Mouse (Mus musculus): ENCODE data around the gene Gfm2. TPM values are rescaled to one million over a fixed set of nuclear protein-coding genes. Genes with fewer than 3 reads are reported as not detected.
"Not testable (repeated sequence)": the region's sequence is repeated elsewhere in the genome, so short reads cannot be mapped to it uniquely, and the experiment has no call there.

Gfm2 gene
- 37.8 and 41.3 TPM in 2 replicates for polyA plus RNA-seq (2015; fragmentation: Nextera tagmentation; extraction: Ambion mirVana)

DNA sequence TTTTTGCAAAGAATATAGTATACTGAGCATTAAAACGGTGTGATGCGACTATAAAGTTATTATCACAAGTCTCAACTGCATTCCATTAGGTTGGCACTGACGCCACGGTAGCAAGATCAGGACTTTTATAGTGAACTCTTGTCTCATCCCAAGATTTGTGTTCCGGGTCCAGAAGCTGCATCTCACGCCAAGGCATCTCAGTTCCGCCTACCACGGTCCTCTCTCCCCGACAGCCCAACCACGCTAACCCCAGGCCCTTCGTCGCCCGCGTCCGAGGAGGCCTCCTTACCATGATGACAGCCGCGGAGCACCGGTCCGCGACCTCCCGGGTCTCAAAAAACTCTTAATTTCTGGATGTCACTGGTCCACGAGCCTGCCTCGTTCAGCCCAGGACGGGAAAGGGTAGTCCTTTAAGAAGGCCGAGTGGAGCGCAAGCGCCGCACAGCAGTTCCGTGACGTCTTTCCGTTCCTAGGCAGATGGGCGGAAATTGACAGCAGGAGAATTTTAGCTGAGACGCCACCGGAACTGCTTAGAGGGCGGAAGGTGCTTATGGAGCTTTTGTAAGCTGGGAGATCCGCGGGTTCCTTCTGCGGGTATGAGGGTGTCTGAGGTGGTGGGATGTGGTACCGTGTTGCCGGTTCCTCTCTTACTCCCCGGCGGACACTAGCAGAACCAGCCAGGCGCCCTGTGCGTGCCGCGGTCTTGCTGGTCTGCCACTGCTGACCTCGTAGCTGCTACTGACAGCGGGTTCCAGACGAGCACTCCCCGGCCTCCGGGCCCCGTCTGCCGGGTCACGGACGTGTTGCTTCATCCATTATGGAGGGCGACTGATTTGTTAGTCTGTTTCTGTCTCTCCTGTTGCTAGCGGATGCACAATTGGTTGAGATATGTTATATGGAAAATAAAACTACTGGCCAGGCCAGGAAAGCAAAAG, at the start of gene Gfm2, which contains the start of gene Nsa2:
Gene Gfm2 (plus strand): TSS at position 472 of the 935 bp plus-strand sequence.
Gene Nsa2 (minus strand): TSS at position 472 of the 935 bp plus-strand sequence.
- Histone ChIP-seq H3K9ac (ENCODE audit: low read depth, low read length) (peak within 1 kb of the TSS; percentile 75), H3K4me3 (ENCODE audit: low read length) (peak within 1 kb of the TSS; percentile 65), H3K27me3 (replicated peaks; ENCODE audit: control insufficient read depth, insufficient read depth, low read length) (no peaks in the 10 kb centered on the region), H3K36me3 (ENCODE audit: control insufficient read depth, insufficient read depth, low read length) (peaks cover 7% of the 10 kb centered on the region; the same call in 1 of the 2 replicates), H3K4me2 (ENCODE audit: low read depth, low read length) (peak within 1 kb of the TSS; percentile 67), H3K9me3 (ENCODE audit: control insufficient read depth, low read length) (no peaks in the 10 kb centered on the region), H3K4me1 (ENCODE audit: control insufficient read depth, insufficient read depth, low read length) (peaks cover 6% of the 10 kb centered on the region), H3K27ac (ENCODE audit: low read length) (peak within 1 kb of the TSS; percentile 66)
- peak; percentile 99 for ATAC-seq
- under 1% methylated on average over 57 of the region's 57 CpGs for WGBS

DNA sequence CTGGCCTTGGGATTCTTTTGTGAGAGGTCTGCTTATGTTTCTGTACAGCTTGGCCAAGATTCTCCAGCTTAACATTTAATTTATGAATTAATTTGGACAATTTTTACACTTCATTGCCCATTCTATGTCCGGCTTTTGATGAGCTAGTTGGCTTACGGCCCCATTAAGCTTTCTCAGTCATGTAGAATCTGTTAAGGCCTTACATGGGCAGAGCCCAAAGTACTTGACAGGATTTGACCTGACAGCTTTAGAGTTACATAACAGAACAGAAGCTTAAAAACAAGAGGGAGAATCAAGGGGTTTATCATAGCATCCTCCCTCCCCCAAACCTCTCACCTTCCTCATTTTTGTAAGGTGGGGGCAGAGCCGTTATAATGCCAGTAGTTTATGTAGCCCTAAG, 49.6 kb upstream of the Gfm2 start:
- WGBS, result 94% methylated on average over 3 of the region's 3 CpGs

DNA sequence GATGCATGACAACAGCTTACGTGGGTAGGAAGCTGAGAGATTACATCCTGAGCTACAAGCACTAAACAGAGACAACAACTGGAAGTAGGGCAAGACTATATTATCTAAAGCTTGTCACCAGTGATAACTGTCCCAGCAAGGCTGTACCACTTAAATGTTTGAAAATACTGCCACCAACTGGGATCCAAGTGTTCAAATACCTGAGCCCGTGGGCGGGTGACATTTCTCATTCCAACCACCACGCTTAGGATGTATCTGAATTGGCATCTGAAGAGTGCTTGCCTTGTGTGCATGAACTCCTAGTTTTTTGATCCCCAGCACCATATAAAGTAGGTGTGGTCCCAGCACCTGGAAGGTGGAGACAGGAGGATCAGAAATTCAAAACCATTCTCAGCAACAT, 42.0 kb upstream of the Gfm2 start:
- 82% methylated on average over 4 of the region's 4 CpGs for WGBS
- Histone ChIP-seq H3K4me1 (ENCODE audit: control insufficient read depth, insufficient read depth, low read length) (no peaks in the 10 kb centered on the region), H3K9ac (ENCODE audit: low read depth, low read length) (no peak overlapping the region), H3K36me3 (ENCODE audit: control insufficient read depth, insufficient read depth, low read length) (no peaks in the 10 kb centered on the region), H3K9me3 (ENCODE audit: control insufficient read depth, low read length) (no peaks in the 10 kb centered on the region), H3K4me3 (ENCODE audit: low read length) (no peak overlapping the region), H3K4me2 (ENCODE audit: low read depth, low read length) (no peak overlapping the region), H3K27ac (ENCODE audit: low read length) (no peak overlapping the region), H3K27me3 (replicated peaks; ENCODE audit: control insufficient read depth, insufficient read depth, low read length) (no peaks in the 10 kb centered on the region)
- ATAC-seq, result no peak

More for the DNA sequence above, 49.6 kb upstream of the Gfm2 start:
- H3K4me2 ChIP-seq (ENCODE audit: low read depth, low read length), result no peak overlapping the region
- no peak overlapping the region for H3K27ac ChIP-seq (ENCODE audit: low read length)
- no peak overlapping the region for H3K9ac ChIP-seq (ENCODE audit: low read depth, low read length)
- no peaks in the 10 kb centered on the region for H3K36me3 ChIP-seq (ENCODE audit: control insufficient read depth, insufficient read depth, low read length)
- H3K27me3 ChIP-seq (replicated peaks; ENCODE audit: control insufficient read depth, insufficient read depth, low read length), result no peaks in the 10 kb centered on the region
- no peaks in the 10 kb centered on the region for H3K4me1 ChIP-seq (ENCODE audit: control insufficient read depth, insufficient read depth, low read length)
- no peaks in the 10 kb centered on the region for H3K9me3 ChIP-seq (ENCODE audit: control insufficient read depth, low read length)
- no peak overlapping the region for H3K4me3 ChIP-seq (ENCODE audit: low read length)
- ATAC-seq, result no peak

DNA sequence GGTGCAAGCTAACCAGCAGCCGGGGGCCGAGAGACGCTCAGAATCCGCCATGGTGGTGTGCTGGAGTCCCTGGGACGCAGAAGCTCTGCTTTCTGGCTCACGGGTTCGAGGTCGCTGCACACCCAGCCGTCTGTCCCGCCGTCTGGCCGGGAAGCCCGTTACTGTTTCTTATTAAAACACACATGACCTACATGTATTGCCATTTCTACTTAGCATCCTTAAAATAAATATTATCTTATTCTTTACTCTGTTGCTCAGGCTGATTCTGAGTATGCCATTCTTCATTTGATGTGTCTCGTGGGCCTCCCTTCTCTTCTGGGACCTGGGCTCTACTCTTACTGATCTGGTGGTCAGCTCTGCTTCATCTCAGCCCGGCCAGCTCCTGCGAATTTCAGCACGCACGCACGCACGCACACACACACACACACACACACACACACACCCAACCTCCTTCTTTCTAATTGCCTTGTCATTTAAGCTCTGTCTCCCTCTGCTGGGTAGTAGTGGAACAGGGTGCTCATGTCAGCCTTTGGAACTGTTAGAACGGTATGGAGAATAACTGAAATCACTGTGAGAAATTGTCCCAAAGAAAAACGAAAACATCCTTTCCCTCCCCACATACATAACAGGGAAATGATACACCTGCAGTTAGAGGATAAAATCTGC, 38.4 kb upstream of the Gfm2 start, which contains the start of gene Gm6169:
Gene Gm6169 (minus strand): TSS at position 51 of the 666 bp plus-strand sequence.
- ATAC-seq, result no peak
- no peaks in the 10 kb centered on the region for H3K9me3 ChIP-seq (ENCODE audit: control insufficient read depth, low read length)
- WGBS, result 72% methylated on average over 20 of the region's 22 CpGs

DNA sequence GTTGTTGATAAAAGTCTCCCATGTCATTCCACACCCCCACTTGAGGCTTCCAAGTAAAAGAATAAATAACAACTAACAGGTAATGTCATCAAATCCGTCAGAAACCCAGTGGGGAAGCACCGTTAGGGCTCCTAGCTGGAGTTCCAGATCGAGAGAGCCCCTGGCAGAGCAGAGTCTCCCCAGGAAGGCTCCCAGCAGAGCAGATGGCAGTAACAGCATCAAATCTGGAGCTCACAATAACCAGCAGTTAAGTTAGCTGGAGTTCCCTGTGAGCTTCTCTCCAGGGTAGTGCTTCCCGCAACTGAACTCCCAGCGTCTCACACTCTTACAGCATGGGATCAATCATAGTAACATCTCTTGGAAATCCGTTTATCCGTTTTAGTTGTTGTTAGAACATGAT, 32.7 kb upstream of the Gfm2 start:
- Histone ChIP-seq H3K4me3 (ENCODE audit: low read length) (no peak overlapping the region), H3K4me1 (ENCODE audit: control insufficient read depth, insufficient read depth, low read length) (no peaks in the 10 kb centered on the region), H3K27ac (ENCODE audit: low read length) (no peak overlapping the region), H3K4me2 (ENCODE audit: low read depth, low read length) (no peak overlapping the region), H3K27me3 (replicated peaks; ENCODE audit: control insufficient read depth, insufficient read depth, low read length) (no peaks in the 10 kb centered on the region), H3K9ac (ENCODE audit: low read depth, low read length) (no peak overlapping the region), H3K9me3 (ENCODE audit: control insufficient read depth, low read length) (no peaks in the 10 kb centered on the region), H3K36me3 (ENCODE audit: control insufficient read depth, insufficient read depth, low read length) (no peaks in the 10 kb centered on the region)
- WGBS, result 76% methylated on average over 7 of the region's 7 CpGs
- ATAC-seq, result no peak

More for the DNA sequence above, 38.4 kb upstream of the Gfm2 start, which contains the start of gene Gm6169:
- Histone ChIP-seq H3K4me2 (ENCODE audit: low read depth, low read length) (no peak within 1 kb of the TSS), H3K4me3 (ENCODE audit: low read length) (no peak within 1 kb of the TSS), H3K27ac (ENCODE audit: low read length) (no peak within 1 kb of the TSS), H3K9ac (ENCODE audit: low read depth, low read length) (no peak within 1 kb of the TSS), H3K36me3 (ENCODE audit: control insufficient read depth, insufficient read depth, low read length) (no peaks in the 10 kb centered on the region), H3K4me1 (ENCODE audit: control insufficient read depth, insufficient read depth, low read length) (no peaks in the 10 kb centered on the region), H3K27me3 (replicated peaks; ENCODE audit: control insufficient read depth, insufficient read depth, low read length) (no peaks in the 10 kb centered on the region)

DNA sequence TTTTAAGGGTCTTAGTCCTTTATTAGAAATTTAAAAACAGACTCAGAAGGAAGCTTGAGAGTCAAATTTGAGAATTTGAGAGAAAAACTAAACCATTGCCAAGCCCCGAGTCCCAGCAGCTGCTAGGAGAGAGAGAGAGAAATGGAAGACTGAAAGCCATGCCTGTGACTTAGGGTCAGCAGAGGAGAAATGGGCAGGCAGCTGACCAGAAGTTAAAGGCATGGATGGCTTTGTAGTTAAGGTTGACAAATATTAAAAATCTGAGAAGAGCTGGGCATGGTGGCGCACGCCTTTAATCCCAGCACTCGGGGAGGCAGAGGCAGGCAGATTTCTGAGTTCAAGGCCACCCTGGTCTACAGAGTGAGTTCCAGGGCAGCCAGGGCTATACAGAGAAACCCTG, 30.0 kb upstream of the Gfm2 start:
- not testable (repeated sequence) for H3K27ac ChIP-seq (ENCODE audit: low read length); H3K4me3 ChIP-seq (ENCODE audit: low read length); H3K9me3 ChIP-seq (ENCODE audit: control insufficient read depth, low read length); H3K36me3 ChIP-seq (ENCODE audit: control insufficient read depth, insufficient read depth, low read length); H3K27me3 ChIP-seq (replicated peaks; ENCODE audit: control insufficient read depth, insufficient read depth, low read length); H3K4me1 ChIP-seq (ENCODE audit: control insufficient read depth, insufficient read depth, low read length); ATAC-seq; H3K4me2 ChIP-seq (ENCODE audit: low read depth, low read length); H3K9ac ChIP-seq (ENCODE audit: low read depth, low read length)
- 91% methylated on average over 4 of the region's 4 CpGs for WGBS

DNA sequence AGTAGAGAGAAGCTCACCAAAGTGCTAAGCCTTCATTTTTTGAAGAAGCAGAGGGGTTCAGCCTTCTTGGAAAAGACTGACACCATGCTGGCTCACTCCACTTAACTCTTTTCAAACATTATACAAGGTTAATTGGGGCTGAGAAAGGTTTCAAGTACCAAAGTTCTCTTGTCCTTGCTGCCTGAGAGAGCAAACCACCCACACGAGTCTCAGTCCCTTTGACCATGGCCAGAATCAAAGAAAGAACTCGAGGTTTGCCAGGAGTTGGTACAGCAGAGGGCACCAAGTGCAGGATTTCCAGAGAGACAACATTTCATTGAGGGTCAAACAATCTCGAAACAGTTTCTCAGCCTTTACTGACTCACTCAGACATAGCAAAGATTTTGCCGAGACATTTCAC, 28.7 kb upstream of the Gfm2 start:
- no peaks in the 10 kb centered on the region for H3K9me3 ChIP-seq (ENCODE audit: control insufficient read depth, low read length)
- no peaks in the 10 kb centered on the region for H3K27me3 ChIP-seq (replicated peaks; ENCODE audit: control insufficient read depth, insufficient read depth, low read length)
- WGBS, result 81% methylated on average over 4 of the region's 4 CpGs
- H3K4me2 ChIP-seq (ENCODE audit: low read depth, low read length), result no peak overlapping the region
- no peak overlapping the region for H3K4me3 ChIP-seq (ENCODE audit: low read length)
- no peak overlapping the region for H3K9ac ChIP-seq (ENCODE audit: low read depth, low read length)
- H3K27ac ChIP-seq (ENCODE audit: low read length), result no peak overlapping the region
- H3K4me1 ChIP-seq (ENCODE audit: control insufficient read depth, insufficient read depth, low read length), result no peaks in the 10 kb centered on the region
- ATAC-seq, result no peak
- H3K36me3 ChIP-seq (ENCODE audit: control insufficient read depth, insufficient read depth, low read length), result no peaks in the 10 kb centered on the region

DNA sequence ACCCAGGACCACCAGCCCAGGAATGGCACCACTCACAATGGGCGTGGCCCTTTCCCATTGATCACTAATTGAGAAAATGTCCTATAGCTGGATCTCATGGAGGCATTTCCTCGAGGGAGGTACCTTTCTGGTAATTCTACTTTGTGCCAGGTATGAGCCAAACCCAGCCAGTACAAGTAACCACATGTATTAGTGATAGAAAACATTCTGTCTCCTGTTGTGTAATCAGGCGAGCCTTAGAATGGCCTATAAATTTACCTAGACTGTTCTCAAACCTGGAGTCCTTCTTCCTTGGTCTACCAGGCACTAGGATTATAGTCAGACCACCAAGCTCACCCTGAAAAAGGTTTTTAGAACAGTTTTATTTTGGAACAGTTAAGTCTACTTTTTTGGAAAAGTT, 16.4 kb upstream of the Gfm2 start:
- Histone ChIP-seq H3K4me1 (ENCODE audit: control insufficient read depth, insufficient read depth, low read length) (no peaks in the 10 kb centered on the region), H3K9me3 (ENCODE audit: control insufficient read depth, low read length) (no peaks in the 10 kb centered on the region)
- 87% methylated on average over 3 of the region's 3 CpGs for WGBS

DNA sequence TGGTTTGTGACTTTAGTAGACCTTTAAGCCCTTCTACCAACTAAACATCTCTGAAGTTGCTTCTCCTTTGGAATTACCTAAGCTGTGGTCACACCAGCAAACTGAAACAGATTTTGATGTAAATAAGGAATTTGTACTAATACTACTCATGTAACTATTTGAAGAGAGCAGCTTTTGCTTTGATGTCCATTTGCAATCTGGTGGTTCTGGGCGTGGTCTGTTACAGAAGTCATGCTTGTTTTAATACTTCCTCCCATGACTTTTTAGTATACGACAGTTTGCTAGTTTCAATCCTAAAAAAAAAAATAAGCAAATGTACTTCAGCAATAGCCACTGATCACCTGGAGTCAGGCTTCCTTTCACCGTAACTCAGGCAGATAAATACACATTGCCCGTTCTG, 8.1 kb upstream of the Gfm2 start:
- not testable (repeated sequence) for H3K9ac ChIP-seq (ENCODE audit: low read depth, low read length); ATAC-seq; H3K27me3 ChIP-seq (replicated peaks; ENCODE audit: control insufficient read depth, insufficient read depth, low read length); H3K36me3 ChIP-seq (ENCODE audit: control insufficient read depth, insufficient read depth, low read length); H3K9me3 ChIP-seq (ENCODE audit: control insufficient read depth, low read length); H3K4me1 ChIP-seq (ENCODE audit: control insufficient read depth, insufficient read depth, low read length); H3K27ac ChIP-seq (ENCODE audit: low read length); H3K4me3 ChIP-seq (ENCODE audit: low read length); H3K4me2 ChIP-seq (ENCODE audit: low read depth, low read length)
- WGBS, result 78% methylated on average over 2 of the region's 4 CpGs

More for the DNA sequence above, 16.4 kb upstream of the Gfm2 start:
- no peak overlapping the region for H3K4me3 ChIP-seq (ENCODE audit: low read length)
- no peak overlapping the region for H3K4me2 ChIP-seq (ENCODE audit: low read depth, low read length)
- no peak overlapping the region for H3K27ac ChIP-seq (ENCODE audit: low read length)
- H3K27me3 ChIP-seq (replicated peaks; ENCODE audit: control insufficient read depth, insufficient read depth, low read length), result no peaks in the 10 kb centered on the region
- H3K36me3 ChIP-seq (ENCODE audit: control insufficient read depth, insufficient read depth, low read length), result no peaks in the 10 kb centered on the region
- no peak for ATAC-seq
- no peak overlapping the region for H3K9ac ChIP-seq (ENCODE audit: low read depth, low read length)
